Mouse (Mus musculus) liver, adult 2 months (tissue): ENCODE results near the gene Klf13. TPM values are rescaled to one million over a fixed set of nuclear protein-coding genes. Genes with fewer than 3 reads are reported as not detected.

Source experiments
- DNase-seq: peaks from one replicate; pipeline ENCODE4 v3.0.0-alpha.2; 2011; ENCODE audit warnings: low read depth, low spot score; ENCODE audit errors: extremely low read depth
- H3K27ac ChIP-seq: fragments of 200-500 bp; replicated peaks from 2 replicates; pipeline ENCODE4 v1.5.1; 2012; ENCODE audit warnings: low read depth, mild to moderate bottlenecking, control low read depth, inconsistent platforms, low read length; ENCODE audit not compliant: insufficient read depth
- H3K27me3 ChIP-seq: fragments of 200-500 bp; 2 replicates; pipeline ENCODE4 v1.6.1; 2012; ENCODE audit warnings: mild to moderate bottlenecking, moderate library complexity, low read length, inconsistent platforms; ENCODE audit not compliant: control insufficient read depth, insufficient read depth
- H3K36me3 ChIP-seq: fragments of 200-500 bp; 2 replicates; pipeline ENCODE4 v1.6.1; 2012; ENCODE audit warnings: low read length, inconsistent platforms; ENCODE audit not compliant: control insufficient read depth, insufficient read depth
- H3K4me1 ChIP-seq: fragments of 200-500 bp; 2 replicates; pipeline ENCODE4 v1.6.1; 2011; ENCODE audit warnings: low read length; ENCODE audit not compliant: control insufficient read depth, insufficient read depth
- H3K4me3 ChIP-seq: fragments of 200-500 bp; 2 replicates; pipeline ENCODE4 v1.5.1; 2011; ENCODE audit warnings: low read depth, mild to moderate bottlenecking, control low read depth, low read length, moderate library complexity; ENCODE audit not compliant: insufficient read depth
- H3K79me2 ChIP-seq: fragments of 200-500 bp; 2 replicates; pipeline ENCODE4 v1.6.1; 2012; ENCODE audit warnings: inconsistent platforms, mild to moderate bottlenecking, low read length, moderate library complexity; ENCODE audit not compliant: control insufficient read depth, insufficient read depth
- H3K9ac ChIP-seq: fragments of 200-500 bp; 2 replicates; pipeline ENCODE4 v1.6.1; 2012; ENCODE audit warnings: low read depth, mild to moderate bottlenecking, control low read depth, inconsistent platforms, low read length
- CTCF ChIP-seq: fragments of 200-500 bp; IDR thresholded peaks from 2 replicates; pipeline ENCODE4 v1.5.1; 2011; ENCODE audit warnings: low read depth, low read length, control low read depth
- POLR2A ChIP-seq: fragments of 200-500 bp; IDR thresholded peaks from 2 replicates; pipeline ENCODE4 v1.6.1; 2011; ENCODE audit warnings: low read length, control low read depth; ENCODE audit not compliant: insufficient read depth; ENCODE audit errors: extremely low read depth
- WGBS: fragments of 180-500 bp; shearing (Covaris S2); methylation state at CpG from one replicate; pipeline ENCODE4 v1.1.7; 2018; 5-methylcytosine and 5-hydroxymethylcytosine counted together
- polyA plus RNA-seq: library from polyadenylated mRNA; depleted of rRNA; stranded (reverse); fragments of >200 nt; gene quantifications from 2 replicates; pipeline ENCODE4 v1.2.3, GENCODE M21; 2012
- total RNA-seq: library from RNA; depleted of rRNA; stranded (reverse); fragments of >200 nt; gene quantifications from 2 replicates; pipeline ENCODE4 v1.2.3, GENCODE M21; 2014

Gene Klf13
- total and polyA plus RNA-seq, 2 experiments, result 14.1 to 26.4 TPM

- Histone ChIP-seq H3K79me2 (no peaks in the 10 kb centered on the region), H3K9ac (no peak overlapping the region), H3K27me3 (no peaks in the 10 kb centered on the region), H3K27ac (no peak overlapping the region), H3K4me1 (no peaks in the 10 kb centered on the region), H3K36me3 (no peaks in the 10 kb centered on the region), H3K4me3 (no peak overlapping the region)
- 74% methylated on average over 6 of the region's 6 CpGs for WGBS
- no peak for DNase-seq
- TF ChIP-seq CTCF, result no peak
- TF ChIP-seq POLR2A, result no peak
Measured at GRCm38 (mm10) chr7:63868356-63868918, 70.3 kb downstream of the Klf13 start.

GRCm38 (mm10) chr7:63865911-63866310, 72.8 kb downstream of the Klf13 start:
- peak; percentile 28 for DNase-seq
- no peak overlapping the region for H3K27ac ChIP-seq
- no peak for TF ChIP-seq POLR2A
- TF ChIP-seq CTCF, result no peak
- H3K4me1 ChIP-seq, result no peaks in the 10 kb centered on the region
- no peaks in the 10 kb centered on the region for H3K79me2 ChIP-seq
- H3K27me3 ChIP-seq, result no peaks in the 10 kb centered on the region
- H3K9ac ChIP-seq, result no peak overlapping the region
- WGBS, result 50% methylated on average over 4 of the region's 4 CpGs
- H3K4me3 ChIP-seq, result no peak overlapping the region
- no peaks in the 10 kb centered on the region for H3K36me3 ChIP-seq

GRCm38 (mm10) chr7:63863046-63863445, 75.7 kb downstream of the Klf13 start:
- Histone ChIP-seq H3K27me3 (no peaks in the 10 kb centered on the region), H3K27ac (no peak overlapping the region), H3K4me3 (no peak overlapping the region), H3K4me1 (no peaks in the 10 kb centered on the region), H3K9ac (no peak overlapping the region), H3K79me2 (no peaks in the 10 kb centered on the region), H3K36me3 (no peaks in the 10 kb centered on the region)
- TF ChIP-seq POLR2A (no peak), CTCF (no peak)
- WGBS, result 75% methylated on average over 1 of the region's 1 CpGs
- peak; percentile 15 for DNase-seq

GRCm38 (mm10) chr7:63861123-63861522, 77.6 kb downstream of the Klf13 start:
- H3K36me3 ChIP-seq, result no peaks in the 10 kb centered on the region
- no peaks in the 10 kb centered on the region for H3K79me2 ChIP-seq
- no peak overlapping the region for H3K9ac ChIP-seq
- TF ChIP-seq CTCF (no peak), POLR2A (no peak)
- no peak for DNase-seq
- WGBS, result 95% methylated on average over 6 of the region's 6 CpGs
- no peaks in the 10 kb centered on the region for H3K4me1 ChIP-seq
- H3K27me3 ChIP-seq, result no peaks in the 10 kb centered on the region
- H3K27ac ChIP-seq, result no peak overlapping the region
- H3K4me3 ChIP-seq, result no peak overlapping the region

- H3K27me3 ChIP-seq, result no peaks in the 10 kb centered on the region
- no peaks in the 10 kb centered on the region for H3K36me3 ChIP-seq
- WGBS, result under 1% methylated on average over 22 of the region's 22 CpGs
- peak; percentile 73 for DNase-seq
- peak overlapping the region; percentile 72 for H3K9ac ChIP-seq
- peak overlapping the region; percentile 54 for H3K4me3 ChIP-seq
- no peaks in the 10 kb centered on the region for H3K79me2 ChIP-seq
- TF ChIP-seq CTCF (no peak), POLR2A (peak; percentile 62; the same call in 1 of the 2 replicates)
- H3K27ac ChIP-seq, result peak overlapping the region; percentile 78
- no peaks in the 10 kb centered on the region for H3K4me1 ChIP-seq
Measured at GRCm38 (mm10) chr7:63858571-63859152, 80.1 kb downstream of the Klf13 start.

GRCm38 (mm10) chr7:63857771-63858417, 80.8 kb downstream of the Klf13 start:
- no peak overlapping the region for H3K4me3 ChIP-seq
- no peak for TF ChIP-seq CTCF
- TF ChIP-seq POLR2A, result no peak
- no peaks in the 10 kb centered on the region for H3K79me2 ChIP-seq
- H3K9ac ChIP-seq, result no peak overlapping the region
- no peaks in the 10 kb centered on the region for H3K27me3 ChIP-seq
- H3K27ac ChIP-seq, result no peak overlapping the region
- no peaks in the 10 kb centered on the region for H3K36me3 ChIP-seq
- WGBS, result 89% methylated on average over 17 of the region's 17 CpGs
- H3K4me1 ChIP-seq, result no peaks in the 10 kb centered on the region
- DNase-seq, result no peak
